Mouse (Mus musculus): ENCODE results near the gene Cox6b1. TPM values are rescaled to one million over a fixed set of nuclear protein-coding genes. Genes with fewer than 3 reads are reported as not detected.

Cox6b1 gene
- polyA plus RNA-seq, 1 experiment from 2014 or later = 786 TPM

DNA sequence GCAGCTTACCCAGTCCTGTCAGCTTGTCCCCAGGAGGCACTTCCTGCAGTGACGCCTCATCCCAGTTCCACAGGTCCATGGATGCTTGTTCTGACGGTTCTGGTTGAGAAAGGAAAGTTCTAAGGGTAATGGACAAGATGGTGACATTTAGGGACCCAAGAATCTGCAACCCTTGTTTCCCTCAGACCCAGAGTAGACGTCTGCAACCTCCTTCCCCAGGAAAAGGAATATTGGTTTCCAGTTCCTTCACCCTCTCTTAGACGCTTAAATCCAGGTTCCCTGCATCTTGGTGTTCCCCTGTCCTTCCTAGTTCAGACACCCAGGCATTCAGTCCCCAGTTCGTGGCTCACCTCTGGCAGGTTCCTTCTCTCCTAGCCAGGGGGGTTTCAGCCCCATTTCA lies 9.8 kb upstream of the Cox6b1 start, which contains the start of gene Etv2:
TSS of gene Etv2 (minus strand) at position 101 of the 400 bp plus-strand sequence.
- peaks cover 4% of the 10 kb centered on the region; the same call in 1 of the 2 replicates for H3K36me3 ChIP-seq (ENCODE audit: control insufficient read depth, insufficient read depth, low read length)
- no peaks in the 10 kb centered on the region for H3K9me3 ChIP-seq (ENCODE audit: control insufficient read depth, low read length)
- H3K9ac ChIP-seq (ENCODE audit: low read length) = no peak within 1 kb of the TSS; the same call in 1 of the 2 replicates
- H3K4me2 ChIP-seq (ENCODE audit: low read depth) = peak within 1 kb of the TSS; percentile 20; the same call in 1 of the 2 replicates
- H3K4me1 ChIP-seq (ENCODE audit: control insufficient read depth, insufficient read depth, low read length) = no peaks in the 10 kb centered on the region
- H3K27me3 ChIP-seq (ENCODE audit: control insufficient read depth, insufficient read depth, low read length) = peaks cover 47% of the 10 kb centered on the region
- H3K4me3 ChIP-seq (ENCODE audit: low read depth, low read length) = peak within 1 kb of the TSS; percentile 13; the same call in 1 of the 2 replicates
- ATAC-seq (ENCODE audit: insufficient read depth, low FRiP score, low TSS enrichment) (no peak), DNase-seq (ENCODE audit: low spot score) (no peak)
- 3% methylated on average over 5 of the region's 5 CpGs for WGBS
- no peak within 1 kb of the TSS for H3K27ac ChIP-seq (ENCODE audit: low read depth, low read length)

DNA sequence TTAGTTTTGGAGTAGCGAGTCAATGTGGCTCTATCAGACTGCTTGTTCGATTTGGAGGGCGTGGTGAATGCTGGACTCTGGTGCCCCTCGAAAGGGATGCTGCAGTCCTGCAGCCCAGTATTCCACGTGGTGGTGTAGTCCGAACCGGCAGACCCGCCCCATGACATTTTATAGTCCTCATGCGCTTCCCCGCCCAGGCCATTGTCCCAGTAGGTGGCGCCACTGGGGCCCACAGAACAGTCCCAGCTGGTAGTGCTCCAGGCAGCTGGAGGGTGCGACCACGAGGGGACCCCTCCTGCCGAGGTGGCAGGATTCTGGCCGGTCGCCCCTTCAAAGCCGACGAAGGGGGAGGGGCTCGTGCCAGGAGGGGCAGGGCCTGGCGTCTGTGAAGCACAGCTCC lies 8.7 kb upstream of the Cox6b1 start:
- peak overlapping the region; percentile 20; the same call in 1 of the 2 replicates for H3K4me2 ChIP-seq (ENCODE audit: low read depth)
- WGBS = 1% methylated on average over 20 of the region's 20 CpGs

DNA sequence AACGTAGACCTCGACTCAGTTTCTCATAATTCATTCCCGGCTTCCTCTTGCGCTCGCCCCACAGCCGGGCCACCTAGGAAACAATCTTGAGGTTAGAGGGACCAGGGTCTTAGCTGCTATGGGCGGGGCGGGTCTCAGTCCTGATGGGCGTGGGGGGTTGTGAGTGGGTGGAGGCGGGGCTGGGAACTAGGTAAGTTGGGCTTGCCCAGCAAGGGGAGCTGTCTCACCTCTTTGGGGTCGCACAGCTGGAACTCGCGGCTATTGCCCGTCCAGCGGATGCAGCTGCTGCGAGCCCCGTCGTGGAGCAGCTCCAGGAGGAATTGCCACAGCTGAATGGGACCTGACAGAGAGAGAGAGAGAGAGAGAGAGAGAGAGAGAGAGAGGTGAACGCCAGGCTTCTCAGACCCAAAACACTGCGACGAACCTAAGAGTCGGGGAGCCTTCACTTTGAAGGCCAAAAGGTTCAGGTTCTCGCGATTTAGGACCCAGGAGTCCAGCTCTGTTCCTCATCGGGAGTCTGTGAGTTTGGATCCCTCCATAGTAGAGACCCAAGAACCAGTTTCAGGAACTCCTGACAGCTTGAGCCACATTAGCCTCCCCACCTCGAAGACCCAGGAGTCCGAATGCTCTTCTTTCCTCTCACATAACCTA lies 7.9 kb upstream of the Cox6b1 start:
- H3K9me3 ChIP-seq (ENCODE audit: control insufficient read depth, low read length) = no peaks in the 10 kb centered on the region
- peaks cover 47% of the 10 kb centered on the region for H3K27me3 ChIP-seq (ENCODE audit: control insufficient read depth, insufficient read depth, low read length)
- no peak for DNase-seq (ENCODE audit: low spot score)
- WGBS = 3% methylated on average over 27 of the region's 27 CpGs
- no peaks in the 10 kb centered on the region for H3K4me1 ChIP-seq (ENCODE audit: control insufficient read depth, insufficient read depth, low read length)
- H3K4me3 ChIP-seq (ENCODE audit: low read depth, low read length) = no peak overlapping the region
- no peak overlapping the region for H3K9ac ChIP-seq (ENCODE audit: low read length)
- H3K27ac ChIP-seq (ENCODE audit: low read depth, low read length) = no peak overlapping the region
- H3K4me2 ChIP-seq (ENCODE audit: low read depth) = no peak overlapping the region
- no peak for ATAC-seq (ENCODE audit: insufficient read depth, low FRiP score, low TSS enrichment)
- H3K36me3 ChIP-seq (ENCODE audit: control insufficient read depth, insufficient read depth, low read length) = no peaks in the 10 kb centered on the region

More for the DNA sequence above, 8.7 kb upstream of the Cox6b1 start:
- 0 out of 2 replicates have a peak, but pooled peaks have one; percentile 23 for ATAC-seq (ENCODE audit: insufficient read depth, low FRiP score, low TSS enrichment)
- Histone ChIP-seq H3K36me3 (ENCODE audit: control insufficient read depth, insufficient read depth, low read length) (no peaks in the 10 kb centered on the region), H3K9me3 (ENCODE audit: control insufficient read depth, low read length) (no peaks in the 10 kb centered on the region), H3K27ac (ENCODE audit: low read depth, low read length) (no peak overlapping the region), H3K4me3 (ENCODE audit: low read depth, low read length) (peak overlapping the region; percentile 13; the same call in 1 of the 2 replicates), H3K9ac (ENCODE audit: low read length) (no peak overlapping the region), H3K4me1 (ENCODE audit: control insufficient read depth, insufficient read depth, low read length) (no peaks in the 10 kb centered on the region), H3K27me3 (ENCODE audit: control insufficient read depth, insufficient read depth, low read length) (peaks cover 47% of the 10 kb centered on the region)
- DNase-seq (ENCODE audit: low spot score) = peak; percentile 76

GRCm38 (mm10) chr7:30629013-30629412 lies 3.1 kb upstream of the Cox6b1 start:
- Histone ChIP-seq H3K9ac (ENCODE audit: low read length) (no peak overlapping the region), H3K9me3 (ENCODE audit: control insufficient read depth, low read length) (no peaks in the 10 kb centered on the region), H3K4me3 (ENCODE audit: low read depth, low read length) (no peak overlapping the region), H3K36me3 (ENCODE audit: control insufficient read depth, insufficient read depth, low read length) (no peaks in the 10 kb centered on the region), H3K27ac (ENCODE audit: low read depth, low read length) (no peak overlapping the region), H3K4me2 (ENCODE audit: low read depth) (no peak overlapping the region), H3K27me3 (ENCODE audit: control insufficient read depth, insufficient read depth, low read length) (peaks cover 23% of the 10 kb centered on the region), H3K4me1 (ENCODE audit: control insufficient read depth, insufficient read depth, low read length) (peaks cover 4% of the 10 kb centered on the region; the same call in 1 of the 2 replicates)
- ATAC-seq (ENCODE audit: insufficient read depth, low FRiP score, low TSS enrichment) (no peak), DNase-seq (ENCODE audit: low spot score) (no peak)

- H3K9me3 ChIP-seq (ENCODE audit: control insufficient read depth, low read length) = no peaks in the 10 kb centered on the region
- H3K27me3 ChIP-seq (ENCODE audit: control insufficient read depth, insufficient read depth, low read length) = no peaks in the 10 kb centered on the region
- no peak overlapping the region for H3K4me2 ChIP-seq (ENCODE audit: low read depth)
- no peak for DNase-seq (ENCODE audit: low spot score)
- H3K4me3 ChIP-seq (ENCODE audit: low read depth, low read length) = no peak overlapping the region
- ATAC-seq (ENCODE audit: insufficient read depth, low FRiP score, low TSS enrichment) = no peak
- H3K27ac ChIP-seq (ENCODE audit: low read depth, low read length) = no peak overlapping the region
- H3K36me3 ChIP-seq (ENCODE audit: control insufficient read depth, insufficient read depth, low read length) = peaks cover 8% of the 10 kb centered on the region
- peaks cover 4% of the 10 kb centered on the region; the same call in 1 of the 2 replicates for H3K4me1 ChIP-seq (ENCODE audit: control insufficient read depth, insufficient read depth, low read length)
- H3K9ac ChIP-seq (ENCODE audit: low read length) = no peak overlapping the region
- WGBS = 79% methylated on average over 5 of the region's 5 CpGs
These were observed 696 bp upstream of the Cox6b1 start for GRCm38 (mm10) chr7:30626647-30627046.

DNA sequence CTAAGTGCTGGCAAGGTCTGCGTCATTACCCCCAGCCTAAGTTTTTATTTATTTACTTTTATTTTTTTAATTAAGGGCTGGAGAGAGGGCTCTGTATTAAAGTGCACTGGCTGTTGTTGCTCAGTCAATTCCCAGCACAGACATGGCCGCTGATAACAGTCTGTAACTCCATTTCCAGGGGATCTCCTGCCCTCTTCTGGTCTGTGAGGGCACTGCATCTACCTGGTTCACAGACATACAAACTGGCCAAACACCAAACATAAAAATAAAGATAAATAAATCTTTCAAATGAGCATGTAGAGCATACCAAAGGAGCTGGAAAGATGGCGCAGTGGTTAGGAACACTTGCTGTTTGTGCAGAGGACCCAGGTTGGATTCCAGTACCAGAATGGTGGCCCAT lies 6.7 kb downstream of the Cox6b1 start:
- ATAC-seq (ENCODE audit: insufficient read depth, low FRiP score, low TSS enrichment) (no peak), DNase-seq (ENCODE audit: low spot score) (no peak)
- Histone ChIP-seq H3K4me2 (ENCODE audit: low read depth) (no peak overlapping the region), H3K27ac (ENCODE audit: low read depth, low read length) (no peak overlapping the region), H3K4me3 (ENCODE audit: low read depth, low read length) (no peak overlapping the region), H3K9me3 (ENCODE audit: control insufficient read depth, low read length) (no peaks in the 10 kb centered on the region), H3K9ac (ENCODE audit: low read length) (no peak overlapping the region), H3K36me3 (ENCODE audit: control insufficient read depth, insufficient read depth, low read length) (peaks cover 23% of the 10 kb centered on the region), H3K27me3 (ENCODE audit: control insufficient read depth, insufficient read depth, low read length) (no peaks in the 10 kb centered on the region), H3K4me1 (ENCODE audit: control insufficient read depth, insufficient read depth, low read length) (no peaks in the 10 kb centered on the region)
- WGBS = 89% methylated on average over 3 of the region's 3 CpGs

- H3K4me3 ChIP-seq (ENCODE audit: low read depth, low read length) = no peak overlapping the region
- H3K9ac ChIP-seq (ENCODE audit: low read length) = no peak overlapping the region
- no peak overlapping the region for H3K27ac ChIP-seq (ENCODE audit: low read depth, low read length)
- no peaks in the 10 kb centered on the region for H3K4me1 ChIP-seq (ENCODE audit: control insufficient read depth, insufficient read depth, low read length)
- ATAC-seq (ENCODE audit: insufficient read depth, low FRiP score, low TSS enrichment) (no peak), DNase-seq (ENCODE audit: low spot score) (no peak)
- H3K36me3 ChIP-seq (ENCODE audit: control insufficient read depth, insufficient read depth, low read length) = peaks cover 23% of the 10 kb centered on the region
- no peaks in the 10 kb centered on the region for H3K27me3 ChIP-seq (ENCODE audit: control insufficient read depth, insufficient read depth, low read length)
- H3K9me3 ChIP-seq (ENCODE audit: control insufficient read depth, low read length) = no peaks in the 10 kb centered on the region
- 97% methylated on average over 9 of the region's 9 CpGs for WGBS
- H3K4me2 ChIP-seq (ENCODE audit: low read depth) = no peak overlapping the region
These were observed 7.3 kb downstream of the Cox6b1 start for GRCm38 (mm10) chr7:30618658-30619057.

- WGBS = 56% methylated on average over 5 of the region's 5 CpGs
- Histone ChIP-seq H3K4me3 (ENCODE audit: low read depth, low read length) (no peak overlapping the region), H3K4me2 (ENCODE audit: low read depth) (no peak overlapping the region), H3K27me3 (ENCODE audit: control insufficient read depth, insufficient read depth, low read length) (no peaks in the 10 kb centered on the region), H3K9me3 (ENCODE audit: control insufficient read depth, low read length) (no peaks in the 10 kb centered on the region), H3K4me1 (ENCODE audit: control insufficient read depth, insufficient read depth, low read length) (no peaks in the 10 kb centered on the region), H3K27ac (ENCODE audit: low read depth, low read length) (no peak overlapping the region), H3K36me3 (ENCODE audit: control insufficient read depth, insufficient read depth, low read length) (peaks cover 12% of the 10 kb centered on the region), H3K9ac (ENCODE audit: low read length) (no peak overlapping the region)
- ATAC-seq (ENCODE audit: insufficient read depth, low FRiP score, low TSS enrichment) (no peak), DNase-seq (ENCODE audit: low spot score) (no peak)
These were observed 10.7 kb downstream of the Cox6b1 start for GRCm38 (mm10) chr7:30615049-30615760.

All from neural tube, embryonic 11.5 days (tissue).